Comparison of ENCODE assay signal across 12 mouse cellular contexts in the genomic region with DNA sequence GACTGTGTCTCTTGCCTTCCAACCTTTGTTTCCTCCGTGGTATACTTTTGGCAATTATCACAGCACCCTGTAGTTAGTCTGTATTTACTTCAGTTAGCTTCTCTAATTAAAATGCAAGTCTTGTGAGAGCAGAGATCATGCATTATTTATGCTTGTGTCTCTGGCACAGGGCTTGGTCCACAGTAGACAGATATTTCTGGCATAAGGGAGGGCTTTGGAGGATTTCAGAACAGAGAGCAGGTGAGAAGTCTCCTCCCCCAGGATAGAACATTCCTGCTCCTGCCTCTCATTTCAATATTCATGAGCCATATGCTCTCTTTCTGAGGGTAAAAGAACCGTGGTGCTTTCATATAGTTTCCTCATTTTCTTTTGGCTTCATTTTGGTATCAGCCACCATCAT.
DNase-seq lines count a peak whose midpoint lies in the region; ATAC-seq and TF ChIP-seq lines count a peak whose summit lies in the region.
"Had no signal": no experiment of that assay in that cellular context is flagged by ENCODE, and none has a peak within 500 bp of the region (broad histone marks: within the 10 kb centered on the region; RNA-seq: fewer than 3 reads in every experiment).

No protein-coding gene starts in this region.

- ATAC-seq in kidney, embryonic 14.5 days (ENCODE audit: low FRiP score, low TSS enrichment) = no peak
- ATAC-seq in forebrain, postnatal 0 days = peak; percentile 79; the same call in 1 of the 2 replicates
- ATAC-seq in midbrain, embryonic 15.5 days (replicated peaks) = peak; percentile 87
- ATAC-seq: intestine, embryonic 15.5 days had no signal

- no peak overlapping the region for H3K27ac ChIP-seq in kidney, adult 2 months (ENCODE audit: insufficient read depth, low read depth, low read length)
- H3K27ac ChIP-seq in kidney, embryonic 14.5 days (ENCODE audit: low read depth, low read length) = no peak overlapping the region
- H3K27ac ChIP-seq in forebrain, postnatal 0 days (ENCODE audit: low read depth, low read length) = no peak overlapping the region
- H3K27ac ChIP-seq in midbrain, embryonic 15.5 days = 0 out of 2 replicates have a peak overlapping the region, but pooled peaks have one; percentile 27
- no peak overlapping the region for H3K27ac ChIP-seq in cerebellum, adult 2 months (ENCODE audit: insufficient read depth, low read length)
- no peak overlapping the region for H3K27ac ChIP-seq in limb, embryonic 10.5 days
- H3K27ac ChIP-seq: heart, embryonic 15.5 days; intestine, embryonic 15.5 days; liver, embryonic 14.5 days had no signal

- H3K4me2 ChIP-seq in kidney, embryonic 14.5 days (replicated peaks; ENCODE audit: low read depth, low read length) = no peak overlapping the region
- no peak overlapping the region for H3K4me2 ChIP-seq in forebrain, postnatal 0 days (ENCODE audit: low read depth)
- no peak overlapping the region for H3K4me2 ChIP-seq in midbrain, embryonic 15.5 days
- H3K4me2 ChIP-seq: heart, embryonic 15.5 days; intestine, embryonic 15.5 days had no signal

- TF ChIP-seq POLR2A in kidney, adult 2 months (IDR thresholded peaks at IDR 0.05; ENCODE audit: low read depth, low read length) = no peak
- TF ChIP-seq POLR2A in brain, embryonic 14.5 days (IDR thresholded peaks at IDR 0.05; ENCODE audit: borderline replicate concordance, extremely low read depth, insufficient read depth, insufficient read length, poor library complexity, severe bottlenecking) = no peak
- TF ChIP-seq POLR2A in cerebellum, adult 2 months (IDR thresholded peaks at IDR 0.05; ENCODE audit: borderline replicate concordance, insufficient read depth, low read length) = no peak

- no peaks in the 10 kb centered on the region for H3K36me3 ChIP-seq in kidney, adult 2 months (ENCODE audit: control insufficient read depth, insufficient read depth, low read length)
- H3K36me3 ChIP-seq in kidney, embryonic 14.5 days (ENCODE audit: control insufficient read depth, insufficient read depth, low read length) = no peaks in the 10 kb centered on the region
- no peaks in the 10 kb centered on the region for H3K36me3 ChIP-seq in forebrain, postnatal 0 days (ENCODE audit: insufficient read depth)
- H3K36me3 ChIP-seq in midbrain, embryonic 15.5 days (replicated peaks) = no peaks in the 10 kb centered on the region
- H3K36me3 ChIP-seq in limb, embryonic 10.5 days = no peaks in the 10 kb centered on the region
- H3K36me3 ChIP-seq: heart, embryonic 15.5 days; intestine, embryonic 15.5 days had no signal

- 54% methylated on average over 2 of the region's 2 CpGs for WGBS in kidney, adult 2 months
- WGBS in kidney, embryonic 14.5 days = 78% methylated on average over 2 of the region's 2 CpGs
- WGBS in forebrain, postnatal 0 days = 12% methylated on average over 2 of the region's 2 CpGs
- 22% methylated on average over 2 of the region's 2 CpGs for WGBS in midbrain, embryonic 15.5 days
- 10% methylated on average over 2 of the region's 2 CpGs for WGBS in cerebellum, adult 2 months
- WGBS in limb, embryonic 10.5 days = 74% methylated on average over 2 of the region's 2 CpGs

- DNase-seq in kidney, adult 2 months = peak; percentile 8
- peak; percentile 93 for DNase-seq in brain, embryonic 14.5 days (ENCODE audit: low read depth)
- peak; percentile 39 for DNase-seq in forebrain, postnatal 0 days
- no peak for DNase-seq in cerebellum, adult 2 months
- no peak for DNase-seq in limb, embryonic 10.5 days (ENCODE audit: low spot score)
- DNase-seq: cerebellum, adult 9-10 months; lung, postnatal 36 days had no signal

- H3K27me3 ChIP-seq in kidney, adult 2 months (replicated peaks; ENCODE audit: control insufficient read depth, insufficient read depth, low read length) = no peaks in the 10 kb centered on the region
- no peaks in the 10 kb centered on the region for H3K27me3 ChIP-seq in kidney, embryonic 14.5 days (ENCODE audit: control insufficient read depth, insufficient read depth, low read length)
- H3K27me3 ChIP-seq in forebrain, postnatal 0 days (ENCODE audit: insufficient read depth, low read length) = no peaks in the 10 kb centered on the region
- no peaks in the 10 kb centered on the region for H3K27me3 ChIP-seq in midbrain, embryonic 15.5 days (replicated peaks)
- no peaks in the 10 kb centered on the region for H3K27me3 ChIP-seq in cerebellum, adult 2 months (ENCODE audit: control insufficient read depth, insufficient read depth, low read length)
- no peaks in the 10 kb centered on the region for H3K27me3 ChIP-seq in limb, embryonic 10.5 days (ENCODE audit: low read depth, poor library complexity, severe bottlenecking)
- H3K27me3 ChIP-seq: heart, embryonic 15.5 days; intestine, embryonic 15.5 days had no signal

- no peak overlapping the region for H3K4me3 ChIP-seq in kidney, adult 2 months (ENCODE audit: insufficient read depth, low read depth, low read length)
- H3K4me3 ChIP-seq in kidney, embryonic 14.5 days (ENCODE audit: low read length) = no peak overlapping the region
- H3K4me3 ChIP-seq in forebrain, postnatal 0 days (ENCODE audit: low read depth, low read length) = no peak overlapping the region
- no peak overlapping the region for H3K4me3 ChIP-seq in midbrain, embryonic 15.5 days
- no peak overlapping the region for H3K4me3 ChIP-seq in cerebellum, adult 2 months (replicated peaks; ENCODE audit: insufficient read depth, low read depth, low read length)
- no peak overlapping the region for H3K4me3 ChIP-seq in limb, embryonic 10.5 days
- H3K4me3 ChIP-seq: heart, embryonic 15.5 days; intestine, embryonic 15.5 days had no signal

- no peaks in the 10 kb centered on the region for H3K4me1 ChIP-seq in kidney, adult 2 months (ENCODE audit: control insufficient read depth, insufficient read depth, low read length)
- H3K4me1 ChIP-seq in kidney, embryonic 14.5 days (ENCODE audit: control insufficient read depth, insufficient read depth, low read length) = no peaks in the 10 kb centered on the region
- H3K4me1 ChIP-seq in forebrain, postnatal 0 days (ENCODE audit: insufficient read depth) = peaks cover 4% of the 10 kb centered on the region; the same call in 1 of the 2 replicates
- H3K4me1 ChIP-seq in midbrain, embryonic 15.5 days = no peaks in the 10 kb centered on the region
- no peaks in the 10 kb centered on the region for H3K4me1 ChIP-seq in cerebellum, adult 2 months (ENCODE audit: control insufficient read depth, insufficient read depth, low read length)
- H3K4me1 ChIP-seq in limb, embryonic 10.5 days = no peaks in the 10 kb centered on the region
- H3K4me1 ChIP-seq: heart, embryonic 15.5 days; intestine, embryonic 15.5 days had no signal

- no peaks in the 10 kb centered on the region for H3K9me3 ChIP-seq in kidney, embryonic 14.5 days (ENCODE audit: control insufficient read depth, low read length)
- no peaks in the 10 kb centered on the region for H3K9me3 ChIP-seq in forebrain, postnatal 0 days (ENCODE audit: low read length)
- no peaks in the 10 kb centered on the region for H3K9me3 ChIP-seq in midbrain, embryonic 15.5 days
- H3K9me3 ChIP-seq in limb, embryonic 10.5 days (replicated peaks) = no peaks in the 10 kb centered on the region
- H3K9me3 ChIP-seq: heart, embryonic 15.5 days; intestine, embryonic 15.5 days had no signal

- H3K9ac ChIP-seq in kidney, embryonic 14.5 days (ENCODE audit: low read depth, low read length) = no peak overlapping the region
- no peak overlapping the region for H3K9ac ChIP-seq in forebrain, postnatal 0 days
- H3K9ac ChIP-seq in midbrain, embryonic 15.5 days = no peak overlapping the region
- H3K9ac ChIP-seq: heart, embryonic 15.5 days; intestine, embryonic 15.5 days; liver, embryonic 14.5 days had no signal

- no peak for TF ChIP-seq CTCF in kidney, adult 2 months (conservative IDR thresholded peaks at IDR 0.05; ENCODE audit: insufficient read depth, insufficient read length, low read depth, low read length)
- TF ChIP-seq CTCF in brain, embryonic 14.5 days (IDR thresholded peaks at IDR 0.05; ENCODE audit: borderline replicate concordance, extremely low read depth, insufficient read depth, insufficient read length) = no peak
- TF ChIP-seq CTCF in forebrain, postnatal 0 days (IDR thresholded peaks at IDR 0.05; ENCODE audit: low read depth) = no peak
- TF ChIP-seq CTCF in cerebellum, adult 2 months (IDR thresholded peaks at IDR 0.05; ENCODE audit: borderline replicate concordance, insufficient read depth, low read depth, low read length) = no peak

Comparison
In these comparisons a context has a peak if more than half of its experiments do, and no peak if none do; other contexts are left out.
1. DNase-seq: peak in kidney, adult 2 months (single experiment), brain, embryonic 14.5 days (single experiment) and forebrain, postnatal 0 days (single experiment); none in cerebellum, adult 2 months (0 of 2) and limb, embryonic 10.5 days (single experiment).